Mouse (Mus musculus): ENCODE data around the gene Nabp2.

Gene Nabp2

DNA sequence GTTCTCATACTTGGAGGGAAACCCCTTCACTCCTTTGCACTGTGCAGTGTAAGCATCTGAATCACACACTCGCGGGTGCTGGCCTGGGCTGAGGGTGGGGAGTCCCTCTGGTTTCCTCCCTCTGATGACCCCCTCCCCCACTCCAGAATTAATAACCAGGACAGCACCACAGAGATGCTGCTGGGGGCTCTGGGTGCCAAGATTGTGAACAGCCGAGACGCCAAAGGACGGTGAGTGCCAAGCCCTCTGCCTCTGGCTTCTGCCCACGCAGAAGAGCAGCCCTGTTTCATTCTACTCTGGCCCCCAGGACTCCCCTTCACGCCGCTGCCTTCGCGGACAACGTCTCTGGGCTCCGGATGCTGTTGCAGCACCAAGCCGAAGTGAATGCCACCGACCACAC, 22.4 kb downstream of the Nabp2 start:
- DNase-seq (ENCODE audit: low spot score) = no peak

DNA sequence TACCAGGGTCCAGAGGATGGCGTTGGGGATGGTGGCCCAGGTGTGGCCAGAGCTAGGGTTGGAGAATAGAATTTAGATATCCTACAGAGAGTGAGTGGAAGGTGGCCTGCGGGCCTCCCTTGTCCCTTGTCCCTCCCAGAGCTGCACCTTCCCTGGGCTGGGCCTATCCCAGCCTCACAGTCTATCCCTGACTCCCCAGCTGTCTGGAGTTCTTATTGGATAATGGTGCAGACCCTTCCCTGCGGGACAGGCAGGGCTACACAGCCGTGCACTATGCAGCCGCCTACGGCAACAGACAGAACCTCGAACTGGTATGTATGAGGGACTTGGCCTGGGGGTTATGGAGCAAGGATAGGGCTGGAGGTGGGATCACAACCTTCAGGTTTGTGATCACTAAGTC, 25.4 kb downstream of the Nabp2 start:
- no peak for DNase-seq (ENCODE audit: low spot score)

DNA sequence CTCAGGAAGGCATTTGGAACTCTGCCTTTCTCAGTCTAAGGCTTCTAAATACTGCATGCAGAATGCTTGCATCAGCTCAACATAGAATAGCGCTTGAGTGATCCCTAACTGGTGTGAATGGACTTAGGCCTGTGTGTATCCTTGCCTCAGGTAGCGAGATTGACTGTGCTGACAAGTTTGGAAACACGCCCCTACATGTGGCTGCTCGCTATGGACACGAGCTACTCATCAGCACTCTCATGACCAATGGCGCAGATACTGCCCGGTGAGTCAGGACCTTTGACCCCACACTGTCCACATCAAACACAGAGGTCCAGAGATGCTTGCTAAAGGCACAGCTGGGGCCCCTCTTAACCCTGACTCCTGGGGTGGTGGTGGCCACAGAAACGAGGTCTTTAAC, 28.8 kb downstream of the Nabp2 start:
- DNase-seq (ENCODE audit: low spot score) = no peak

DNA sequence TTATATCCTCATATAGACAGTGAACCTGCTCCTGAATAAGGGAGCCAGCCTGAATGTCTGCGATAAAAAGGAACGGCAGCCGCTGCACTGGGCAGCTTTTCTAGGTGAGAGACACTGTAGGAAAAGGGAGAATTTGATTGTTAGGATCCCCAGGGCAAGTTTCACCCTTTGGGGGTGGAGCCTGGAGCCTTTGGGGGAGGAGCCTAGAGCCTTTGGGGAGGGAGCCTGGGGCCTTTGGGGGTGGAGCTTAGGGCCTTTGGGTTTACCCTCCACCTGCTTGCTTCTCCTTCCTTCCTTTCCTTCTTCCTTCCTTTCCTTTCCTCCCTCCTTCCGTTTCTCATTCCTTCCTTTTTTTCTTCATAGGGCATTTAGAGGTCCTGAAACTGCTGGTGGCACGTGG, 30.7 kb downstream of the Nabp2 start:
- no peak for DNase-seq (ENCODE audit: low spot score)

DNA sequence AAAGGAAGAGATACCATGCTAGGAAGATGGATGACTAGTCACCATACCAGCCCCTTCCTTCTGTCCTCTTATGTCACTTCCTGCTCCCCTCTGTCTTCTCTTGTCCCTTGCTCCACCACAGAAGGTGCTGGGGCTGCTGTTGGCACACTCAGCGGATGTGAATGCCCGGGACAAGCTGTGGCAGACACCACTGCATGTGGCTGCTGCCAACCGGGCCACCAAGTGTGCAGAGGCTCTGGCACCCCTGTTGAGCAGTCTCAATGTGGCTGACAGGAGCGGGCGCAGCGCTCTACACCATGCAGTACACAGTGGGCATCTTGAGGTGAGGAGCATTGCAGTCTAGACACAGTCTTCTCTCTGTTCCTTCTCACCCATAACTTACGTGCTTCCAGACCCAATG, 32.0 kb downstream of the Nabp2 start:
- DNase-seq (ENCODE audit: low spot score) = no peak

DNA sequence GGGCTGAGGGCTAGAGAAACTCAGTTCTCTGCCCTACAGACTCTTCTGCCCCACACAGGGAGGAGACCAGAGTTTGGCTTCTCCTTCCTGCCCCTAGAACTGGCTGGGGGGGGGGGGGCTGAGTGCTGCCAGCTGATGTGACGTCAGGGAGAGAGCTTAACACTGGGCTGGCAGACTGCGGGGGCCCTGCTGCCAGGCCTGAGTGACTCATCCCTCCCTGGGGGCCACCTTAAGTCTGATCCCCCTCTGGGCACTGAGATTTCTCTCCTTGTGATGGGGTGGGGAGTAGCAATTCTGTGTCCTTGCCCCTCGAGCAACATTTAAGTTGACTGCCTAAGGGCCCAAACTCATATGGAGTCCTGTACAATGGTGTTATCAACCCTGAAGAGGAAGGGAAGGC, 32.8 kb downstream of the Nabp2 start:
- no peak for DNase-seq (ENCODE audit: low spot score)

DNA sequence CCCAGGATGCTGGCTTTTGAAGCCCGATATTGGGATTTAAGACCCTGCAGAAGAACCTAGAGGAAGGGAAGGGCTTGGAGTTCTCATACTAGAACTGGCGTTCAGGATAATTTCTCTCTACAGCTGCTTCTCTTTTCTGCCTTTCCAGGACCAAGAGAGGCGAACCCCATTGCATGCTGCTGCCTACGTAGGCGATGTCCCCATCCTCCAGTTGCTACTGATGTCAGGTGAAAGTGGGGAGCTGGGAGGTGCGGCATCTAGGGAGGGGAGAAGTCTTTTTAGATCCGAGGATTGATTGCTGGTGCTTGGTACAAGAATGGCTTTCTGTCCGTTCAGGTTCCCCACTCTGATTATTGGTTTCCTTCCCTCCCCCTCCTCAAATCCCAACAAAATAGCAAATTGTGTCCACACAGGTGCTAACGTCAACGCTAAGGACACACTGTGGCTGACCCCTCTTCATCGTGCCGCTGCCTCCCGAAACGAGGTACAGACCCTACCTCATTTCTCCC, 33.3 kb downstream of the Nabp2 start:
- no peak for DNase-seq (ENCODE audit: low spot score)

DNA sequence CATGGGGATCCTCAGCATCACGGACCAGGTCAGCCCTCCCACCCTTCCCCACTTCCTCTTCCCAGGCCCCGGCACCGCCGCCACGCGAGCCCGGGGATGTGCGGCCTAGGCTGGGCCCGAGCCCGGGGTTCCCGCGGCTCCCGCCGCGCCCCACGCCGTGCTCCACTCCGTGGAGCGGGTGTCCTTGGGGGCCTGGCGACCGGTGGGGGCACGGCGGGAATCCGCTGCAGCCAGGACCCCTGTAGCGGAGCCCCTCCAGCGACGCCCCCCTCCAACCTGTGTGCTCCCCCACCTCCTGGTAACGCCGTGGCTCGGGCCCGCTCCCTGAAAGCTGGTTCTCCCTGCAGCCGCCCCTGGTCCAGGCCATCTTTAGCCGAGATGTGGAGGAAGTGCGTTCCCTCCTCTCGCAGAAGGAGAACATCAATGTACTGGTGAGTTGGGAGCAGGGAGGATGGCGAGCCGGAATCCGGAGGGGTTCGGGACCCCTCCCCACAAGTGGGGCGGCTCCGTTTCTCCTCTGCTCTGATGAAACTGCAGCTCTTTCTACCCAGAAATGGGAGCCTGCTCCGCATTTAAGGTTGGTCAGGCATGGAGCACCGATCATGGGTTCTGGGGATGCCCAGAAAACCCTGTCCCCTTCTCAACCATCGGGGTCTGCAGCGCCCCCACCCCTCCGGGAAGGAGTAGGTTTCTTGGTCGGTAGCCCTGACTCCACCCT, 33.9 kb downstream of the Nabp2 start:
- DNase-seq (ENCODE audit: low spot score) = no peak

DNA sequence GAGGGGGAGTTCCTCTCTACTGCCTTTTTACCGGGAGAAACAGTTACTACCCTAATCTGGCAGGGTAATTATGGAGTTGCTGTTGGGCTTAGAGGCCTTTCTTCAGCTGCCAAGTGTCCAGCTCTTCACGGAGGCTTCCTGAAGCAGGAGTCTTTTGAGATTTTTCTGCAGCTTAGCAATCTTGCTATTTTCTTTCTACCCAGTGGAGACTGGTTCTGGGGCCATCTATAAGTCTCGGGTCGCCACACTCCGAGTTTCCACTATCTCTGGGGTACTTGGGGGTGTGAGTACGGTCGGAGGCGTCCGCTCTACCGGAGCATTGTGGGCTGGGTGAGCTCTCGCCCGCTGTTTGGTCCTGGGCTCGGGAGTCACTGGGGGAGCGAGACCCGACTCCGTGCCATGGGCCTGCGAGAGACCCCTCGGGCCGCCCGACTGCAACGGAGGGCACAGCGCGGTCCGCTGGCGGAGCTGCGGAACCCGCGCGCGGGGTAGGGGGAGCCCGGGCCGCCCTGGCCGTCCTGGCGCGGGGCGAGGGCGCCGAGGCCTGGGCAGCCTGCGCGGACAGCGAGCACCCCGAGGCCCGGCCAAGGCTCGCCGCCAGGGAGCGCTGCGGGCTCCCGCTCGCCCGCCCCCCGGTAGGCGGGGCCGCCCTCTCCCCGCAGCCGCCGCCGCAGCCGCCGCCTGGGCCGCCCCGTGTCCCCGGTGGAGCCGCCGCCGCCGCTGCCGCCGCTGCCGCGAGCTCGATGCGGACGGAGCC, 34.7 kb downstream of the Nabp2 start, which contains the start of gene Ankrd52:
Gene Ankrd52 (plus strand): TSS at position 661 of the 757 bp plus-strand sequence.
- peak; percentile 78 for DNase-seq (ENCODE audit: low spot score)

DNA sequence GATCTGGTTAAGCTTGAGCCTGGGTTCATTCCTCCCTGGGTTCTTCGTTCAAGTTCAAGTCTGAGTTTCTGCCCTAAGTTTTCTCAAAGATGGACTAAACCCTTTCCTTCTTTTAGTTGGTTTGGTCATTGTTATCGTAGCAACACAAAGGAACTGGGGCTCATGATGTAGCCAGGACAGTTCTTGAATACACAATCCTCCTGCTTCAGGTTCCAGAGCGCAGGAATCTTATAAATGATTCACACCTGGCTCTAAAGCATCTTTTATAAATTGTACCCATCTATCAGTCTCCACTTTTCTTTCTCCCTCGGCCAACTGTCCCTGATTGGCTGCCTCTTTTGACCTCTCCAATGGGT, 35.2 kb downstream of the Nabp2 start:
- no peak for DNase-seq (ENCODE audit: low spot score)

DNA sequence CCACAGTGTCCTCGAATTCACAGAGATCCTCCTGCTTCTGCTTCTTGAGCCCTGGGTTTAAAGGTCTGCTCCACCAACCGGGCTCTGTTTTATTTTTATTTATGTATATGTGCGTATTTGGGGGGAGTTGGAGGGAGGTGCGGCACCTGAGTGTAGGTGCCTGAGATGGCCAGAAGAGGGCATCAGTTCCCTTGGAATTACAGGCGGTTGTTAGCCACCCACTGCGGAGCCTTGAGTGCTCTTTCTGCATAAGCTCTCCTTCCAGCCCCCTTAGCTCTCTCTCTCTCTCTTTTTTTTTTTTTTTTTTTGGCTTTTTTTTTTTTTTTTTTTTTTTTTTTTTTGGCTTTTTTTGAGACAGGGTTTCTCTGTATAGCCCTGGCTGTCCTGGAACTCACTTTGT, 36.9 kb downstream of the Nabp2 start:
- DNase-seq (ENCODE audit: low spot score) = no peak

DNA sequence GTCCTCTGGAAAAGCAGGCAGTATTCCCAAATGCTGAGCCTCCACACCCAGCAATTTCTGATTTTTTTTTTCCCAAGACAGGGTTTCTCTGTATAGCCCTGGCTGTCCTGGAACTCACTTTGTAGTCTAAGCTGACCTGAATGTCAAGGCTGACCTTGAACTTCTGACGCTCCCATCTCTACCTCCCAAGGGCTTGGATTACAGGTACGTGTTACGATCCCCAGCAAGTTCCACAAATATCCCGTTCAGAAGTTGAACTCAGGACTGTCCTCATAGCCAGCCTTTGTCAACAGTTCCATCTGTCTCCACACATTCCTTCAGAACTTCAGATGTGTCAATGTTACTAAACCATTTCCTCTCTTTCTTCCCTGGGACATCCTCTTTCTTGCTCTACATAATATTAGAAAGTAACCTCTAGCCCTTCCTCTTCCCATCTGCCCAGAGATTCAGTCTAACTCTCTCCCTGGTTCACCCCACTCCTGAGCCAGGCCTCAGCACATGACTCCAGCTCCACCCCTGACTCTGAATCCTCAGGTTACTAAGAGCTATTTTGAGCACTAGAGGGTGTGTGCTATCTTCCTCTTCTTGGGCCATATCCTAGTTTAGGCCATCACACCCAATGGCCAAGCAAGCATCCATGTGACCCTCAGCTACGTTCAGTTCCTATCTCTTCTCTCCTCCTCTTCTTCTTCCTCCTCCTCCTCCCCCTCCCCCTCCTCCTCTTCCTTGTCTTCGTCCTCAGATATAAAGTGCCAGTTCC, 38.1 kb downstream of the Nabp2 start:
- no peak for DNase-seq (ENCODE audit: low spot score)

DNA sequence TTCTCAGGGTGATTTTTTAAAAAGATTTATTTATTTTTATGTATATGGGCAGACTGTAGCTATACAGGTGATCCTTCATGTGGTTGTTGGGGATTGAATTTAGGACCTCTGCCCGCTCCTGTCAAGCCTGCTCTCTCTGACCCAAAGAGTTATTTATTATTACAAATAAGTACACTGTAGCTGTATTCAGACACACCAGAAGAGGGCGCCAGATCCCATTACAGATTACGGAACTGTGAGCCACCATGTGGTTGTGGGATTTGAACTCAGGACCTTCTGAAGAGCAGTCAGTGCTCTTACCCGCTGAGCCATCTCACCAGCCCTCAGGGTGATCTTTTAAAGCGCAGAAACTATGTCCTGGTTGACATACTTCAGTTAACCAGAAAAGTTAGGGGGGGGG, 39.1 kb downstream of the Nabp2 start:
- no peak for DNase-seq (ENCODE audit: low spot score)

DNA sequence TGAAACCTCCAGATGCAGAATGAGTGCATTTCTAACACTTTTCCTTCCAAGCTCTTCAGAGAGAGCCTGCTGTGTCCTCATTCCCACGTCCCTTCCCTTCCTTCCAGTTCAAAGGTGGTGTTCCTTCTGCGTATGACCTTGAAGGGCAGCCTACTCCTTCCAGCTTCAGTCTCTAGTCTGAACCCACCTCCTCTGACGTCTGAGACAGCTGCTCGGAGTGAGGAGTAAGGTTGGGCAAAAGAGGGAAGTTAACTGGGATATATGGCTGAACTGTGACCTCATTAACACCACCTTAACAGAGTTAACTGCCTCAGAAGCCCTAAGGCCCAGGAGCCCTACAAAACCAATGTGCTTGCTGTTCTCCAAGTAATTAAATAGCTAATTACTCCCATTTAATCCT, 40.7 kb downstream of the Nabp2 start:
- DNase-seq (ENCODE audit: low spot score) = no peak

DNA sequence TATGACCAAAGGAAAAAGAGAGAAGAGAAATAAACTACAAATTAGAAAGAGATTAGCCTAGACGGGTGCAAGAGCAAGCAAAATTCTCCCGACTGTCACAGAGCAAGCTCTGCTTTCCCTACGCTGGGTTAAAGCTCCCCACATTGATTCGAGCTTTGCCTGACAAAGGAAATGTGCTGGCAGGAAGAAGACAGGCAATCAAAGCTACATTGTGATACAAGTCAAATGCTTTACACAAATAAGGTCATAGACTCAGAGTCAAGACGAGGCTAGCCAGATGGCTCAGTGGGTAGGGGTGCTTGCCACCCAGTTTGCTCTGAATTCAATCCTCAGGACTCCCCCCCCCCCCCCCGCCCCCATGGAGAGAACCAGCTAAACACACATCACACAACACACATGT, 41.3 kb downstream of the Nabp2 start:
- no peak for DNase-seq (ENCODE audit: low spot score)

DNA sequence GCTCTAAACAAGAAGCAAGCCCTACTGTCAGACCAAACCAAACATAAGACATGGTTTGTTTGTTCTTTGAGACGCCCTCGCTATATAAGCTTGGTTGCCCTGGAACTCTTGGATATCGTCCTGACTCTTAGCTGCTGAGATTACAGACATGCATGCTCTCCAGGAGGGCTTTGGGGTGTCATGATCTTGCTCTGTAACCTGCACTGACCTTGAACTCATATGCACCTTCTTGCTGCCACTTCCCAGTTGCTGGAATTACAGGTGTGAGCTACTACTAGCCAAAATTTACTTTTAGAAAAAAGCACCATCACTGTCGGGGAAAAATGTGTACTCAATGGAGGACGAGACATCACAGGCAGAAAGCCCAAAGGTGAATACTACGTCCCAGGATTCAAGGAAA, 41.7 kb downstream of the Nabp2 start:
- DNase-seq (ENCODE audit: low spot score) = no peak

DNA sequence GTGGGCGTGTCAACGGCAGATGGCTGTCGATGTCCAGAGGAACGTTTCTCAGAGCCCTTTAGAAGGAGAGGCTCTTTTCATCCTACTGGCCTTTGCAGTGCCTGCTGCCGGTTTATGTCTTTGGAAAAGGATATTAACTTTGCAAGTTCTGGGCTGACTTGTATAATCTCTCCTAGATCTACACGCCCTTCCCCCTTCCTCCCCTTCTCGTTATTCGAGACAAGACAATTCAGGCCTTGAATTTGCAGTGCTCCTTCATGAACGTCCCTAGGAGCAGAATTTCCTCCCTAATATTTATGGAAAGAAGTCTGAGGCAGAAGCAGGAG, 42.1 kb downstream of the Nabp2 start:
- DNase-seq (ENCODE audit: low spot score) = no peak

DNA sequence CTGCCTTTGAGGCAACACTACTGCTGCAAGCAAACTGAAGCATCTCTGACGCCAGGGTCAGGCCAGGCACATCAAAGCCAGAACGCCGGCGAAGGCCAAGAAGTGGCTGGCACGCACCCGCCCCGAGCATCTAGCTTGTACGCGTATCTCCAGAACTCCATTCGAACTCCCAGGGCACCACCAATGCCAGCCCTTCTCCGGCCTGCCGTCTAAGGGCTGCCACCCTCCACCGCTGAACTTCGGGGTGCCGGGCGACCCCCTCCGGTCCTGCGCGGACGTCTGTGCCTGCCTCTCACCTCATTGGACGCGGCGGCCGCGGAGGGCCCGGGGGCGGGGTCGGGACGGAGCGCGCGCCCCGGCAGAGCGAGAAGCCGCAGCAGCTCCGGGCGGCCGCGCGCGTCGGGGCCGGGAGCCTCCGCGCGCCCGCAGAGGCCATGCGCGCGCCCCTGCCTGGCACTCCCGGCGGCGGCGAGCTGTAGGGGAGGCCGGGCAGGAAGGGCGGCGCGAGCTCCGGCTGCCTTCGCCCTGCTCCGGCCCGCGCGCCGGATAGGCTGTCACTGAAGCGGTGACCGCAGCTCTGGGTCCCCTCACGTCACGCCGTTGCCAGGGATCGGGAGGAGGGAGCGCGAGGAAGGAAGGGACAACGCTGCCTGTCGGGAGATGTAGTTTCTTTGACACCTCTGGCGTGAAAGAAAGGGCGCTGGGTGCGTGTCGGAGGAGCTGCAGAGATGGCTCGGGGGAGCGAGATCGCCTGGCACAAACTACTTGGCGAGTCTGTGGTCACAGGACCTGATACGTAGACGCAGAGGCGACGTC, 42.7 kb downstream of the Nabp2 start, which contains the start of gene Coq10a:
Gene Coq10a (minus strand): TSS at position 596 of the 816 bp plus-strand sequence.
- DNase-seq (ENCODE audit: low spot score) = peak; percentile 93

DNA sequence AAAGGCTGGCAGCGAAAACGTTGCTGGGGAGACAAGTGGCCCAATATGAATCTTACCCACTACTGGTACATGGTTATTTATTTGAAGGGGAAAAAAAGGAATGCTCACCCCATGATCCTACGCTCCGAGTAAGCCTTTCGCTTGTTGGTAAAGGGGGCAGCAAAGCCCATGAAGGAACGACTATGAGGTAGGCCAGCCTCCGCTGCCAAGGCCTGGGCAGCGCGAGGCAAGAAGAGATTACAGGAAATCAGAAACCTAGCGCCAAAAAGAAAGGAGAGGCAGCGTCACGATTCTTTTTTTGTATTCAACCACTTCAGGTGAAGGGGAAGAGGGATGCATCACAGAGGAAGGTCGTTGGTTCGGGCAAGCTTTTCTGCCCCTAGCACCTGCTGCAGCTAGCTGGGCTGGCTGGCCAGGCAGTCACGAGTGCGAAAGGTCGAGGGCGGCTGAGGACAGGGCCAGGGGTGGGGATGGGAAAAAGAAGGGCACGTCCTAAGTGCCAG, 43.3 kb downstream of the Nabp2 start:
- no peak for DNase-seq (ENCODE audit: low spot score)

DNA sequence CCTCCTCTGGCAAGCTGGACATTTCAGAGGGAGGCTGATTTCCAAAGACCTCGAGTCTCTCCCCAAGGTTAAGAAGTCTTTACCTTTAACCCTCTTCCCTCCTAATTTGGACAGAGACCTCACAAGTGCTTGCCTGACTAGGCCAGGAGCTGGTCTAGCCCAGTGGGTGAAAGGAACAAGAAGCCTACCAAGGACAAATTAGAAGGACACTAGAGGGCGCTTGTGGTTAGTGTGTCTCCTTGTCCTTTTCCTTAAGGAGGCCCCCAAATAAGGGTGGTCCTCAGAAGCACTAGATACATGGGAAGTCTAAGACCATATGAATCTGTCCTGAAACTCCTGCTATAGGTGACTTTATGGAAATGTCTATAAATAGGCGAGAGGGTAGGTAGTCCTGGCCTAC, 48.7 kb downstream of the Nabp2 start:
- no peak for DNase-seq (ENCODE audit: low spot score)

DNA sequence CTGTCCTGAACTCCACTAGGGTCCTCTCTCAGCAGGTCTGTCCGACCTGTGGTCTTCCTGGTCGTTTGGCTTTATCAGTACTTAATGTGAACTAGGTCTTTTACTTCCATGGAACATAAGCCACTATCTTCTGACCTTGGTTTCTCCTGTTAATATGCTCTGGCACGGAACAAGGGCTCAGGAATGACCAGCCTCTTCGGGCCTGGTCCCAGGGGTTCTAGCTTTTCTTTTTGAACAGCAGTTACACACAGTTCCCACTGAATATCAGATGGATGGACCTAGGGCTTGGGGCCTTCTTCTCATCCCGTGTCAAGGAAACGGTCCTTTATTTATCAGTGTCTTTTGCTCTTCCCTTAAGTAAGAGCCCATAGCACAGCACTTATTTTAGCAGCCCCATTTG, 49.5 kb downstream of the Nabp2 start:
- no peak for DNase-seq (ENCODE audit: low spot score)

DNA sequence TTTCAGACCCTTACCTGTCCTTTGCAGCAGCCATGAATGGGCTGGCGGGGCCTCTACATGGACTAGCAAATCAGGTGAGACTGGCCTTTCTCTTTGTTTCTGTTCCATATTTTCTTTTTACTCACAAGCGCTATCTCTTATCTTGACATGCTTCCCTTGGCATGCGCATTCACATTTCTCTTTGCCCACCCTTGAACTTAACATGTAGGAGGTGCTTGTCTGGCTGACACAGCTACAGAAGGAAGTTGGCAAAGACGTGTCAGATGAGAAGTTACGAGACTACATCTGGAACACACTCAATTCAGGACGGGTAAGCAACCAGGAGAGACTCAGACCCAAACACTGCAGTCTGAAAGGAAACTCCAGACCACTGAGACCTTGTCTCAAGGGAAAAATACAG, 52.1 kb downstream of the Nabp2 start:
- no peak for DNase-seq (ENCODE audit: low spot score)

Measured in layer of hippocampus, adult 11-12 months (tissue).